Mouse (Mus musculus): ENCODE data around the gene Mybph.
"Not testable (repeated sequence)": the region's sequence is repeated elsewhere in the genome, so short reads cannot be mapped to it uniquely, and the experiment has no call there.

The Mybph gene

DNA sequence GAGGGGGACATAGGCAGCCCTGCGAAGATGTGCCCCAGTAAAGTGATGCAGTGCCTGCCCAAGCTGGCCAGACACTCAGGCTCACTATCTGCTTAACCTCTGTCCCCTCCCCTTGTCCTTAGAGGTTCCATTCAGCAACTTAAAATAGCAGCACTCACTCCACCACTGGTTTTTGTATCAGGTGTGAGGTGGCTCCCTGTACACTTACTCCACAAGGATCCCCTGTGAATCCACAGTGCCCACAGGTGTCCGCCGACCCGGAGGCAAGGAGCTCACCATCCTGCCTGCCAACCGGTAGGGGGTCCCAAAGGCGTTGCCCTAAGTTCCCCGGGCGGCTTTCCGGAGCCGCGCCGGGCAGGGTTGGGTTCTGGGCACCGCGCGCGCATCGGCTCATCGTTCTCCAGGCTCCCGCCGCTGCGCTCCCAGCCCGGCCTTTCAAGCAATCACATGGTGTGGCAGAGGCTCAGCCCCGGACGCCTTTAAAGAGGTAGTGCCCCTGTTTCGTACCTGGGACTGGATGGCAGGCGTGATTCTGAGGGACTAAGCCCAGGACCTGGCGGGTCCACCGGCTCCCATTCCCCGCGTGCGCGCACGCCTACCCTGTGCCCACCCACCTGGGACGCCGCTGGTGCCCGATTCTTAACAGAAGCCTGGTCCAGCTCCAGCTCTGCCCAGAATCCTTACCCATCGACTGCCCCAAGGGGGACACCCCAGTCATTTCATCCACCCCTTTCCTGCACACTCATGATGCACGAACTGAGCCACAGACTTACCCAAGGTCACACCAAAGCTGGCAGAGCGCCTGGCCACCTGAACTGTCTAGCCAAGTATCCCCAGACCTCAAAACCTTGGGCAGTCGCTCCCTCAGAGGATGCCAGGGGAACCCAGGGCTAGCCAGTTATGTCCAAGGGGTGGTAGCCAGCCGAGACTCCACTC is 41.5 kb downstream of the Mybph start:
- DNase-seq, result no peak

DNA sequence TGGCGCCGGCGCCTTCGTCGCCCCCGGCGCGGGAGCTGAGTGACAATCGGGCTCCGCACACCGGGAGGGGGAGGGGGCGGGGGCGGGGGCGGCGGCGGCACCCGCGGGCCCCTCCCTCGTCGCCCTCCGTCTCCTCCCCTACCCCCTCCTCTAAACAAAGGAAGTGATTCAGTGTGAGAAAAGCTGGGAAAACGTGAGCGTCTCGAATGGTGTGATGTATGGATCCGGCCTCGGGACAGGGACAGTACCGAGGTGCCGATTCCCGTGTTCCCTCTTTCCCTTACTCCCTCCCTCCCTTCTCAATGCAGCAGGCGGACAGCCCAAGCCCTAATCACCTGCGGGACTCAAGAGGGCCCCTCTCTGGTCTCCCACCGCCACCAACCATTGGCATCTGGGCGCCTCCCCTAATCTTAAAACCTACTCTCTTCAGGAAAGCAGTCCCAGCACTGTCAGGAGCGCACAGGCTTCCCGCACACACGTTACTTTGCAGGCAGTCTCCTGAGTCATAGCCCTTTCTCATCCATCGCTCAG is 42.2 kb downstream of the Mybph start, which contains the start of gene Adora1:
Gene Adora1 (minus strand): TSS at position 41 of the 531 bp plus-strand sequence.
- DNase-seq, result no peak

DNA sequence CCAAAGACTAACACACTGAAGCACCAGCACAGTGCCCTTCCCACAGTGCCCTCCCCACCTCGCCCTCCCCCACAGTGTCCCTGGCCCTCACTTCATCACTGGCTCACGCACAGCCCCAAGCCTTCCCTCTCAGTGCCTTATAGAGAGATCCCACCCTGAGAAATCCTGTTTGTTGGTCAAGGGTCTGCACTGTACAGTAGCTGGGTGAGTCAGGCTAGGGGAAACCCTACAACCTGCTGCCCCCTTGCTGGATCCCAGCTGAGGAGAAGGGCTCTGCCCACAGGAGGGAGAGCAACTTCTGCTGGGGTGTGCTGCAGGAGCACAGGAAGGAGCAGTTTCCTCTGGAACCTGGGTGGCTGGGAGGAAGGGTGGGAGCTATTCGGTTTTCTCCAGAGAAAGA is 42.9 kb downstream of the Mybph start:
- no peak for DNase-seq

DNA sequence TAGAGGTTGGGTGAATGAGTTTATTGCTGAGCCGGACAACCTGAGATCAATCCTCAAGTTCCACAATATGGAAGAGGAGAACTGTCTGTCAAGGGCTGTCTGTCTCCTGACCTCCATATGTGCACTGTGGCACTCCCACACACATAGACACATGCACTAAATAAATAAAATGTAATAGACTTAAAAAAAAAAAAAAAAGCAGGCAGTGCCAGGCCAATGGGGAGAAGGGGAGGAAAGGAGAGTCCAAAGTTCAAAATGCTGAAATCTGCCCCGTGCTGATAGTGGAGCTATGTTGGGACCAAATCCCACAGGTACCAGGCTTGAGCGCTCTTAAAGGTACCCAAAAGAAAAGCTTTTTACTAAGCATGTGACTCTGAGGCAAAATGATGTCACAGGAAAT is 44.2 kb downstream of the Mybph start:
- no peak for DNase-seq

DNA sequence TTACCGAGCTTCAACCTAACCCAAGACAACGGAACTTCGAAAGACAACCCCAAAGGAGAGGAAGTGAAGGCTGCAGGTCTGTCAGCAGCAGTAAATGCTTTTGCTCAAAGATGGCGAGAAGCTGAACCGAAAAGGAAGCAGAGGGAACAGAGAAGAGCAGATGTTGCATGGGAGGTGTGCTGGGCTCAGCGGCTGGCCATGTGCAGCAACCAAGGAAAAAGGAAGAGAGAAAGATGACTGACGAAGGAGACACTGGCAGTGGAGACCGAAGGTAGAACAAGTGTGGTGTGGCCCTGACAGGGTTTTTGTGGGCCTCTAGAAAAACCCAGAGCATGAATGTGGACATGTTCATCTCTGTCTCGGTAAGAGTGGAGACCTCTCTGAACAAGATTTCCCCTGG is 47.5 kb downstream of the Mybph start:
- no peak for DNase-seq

DNA sequence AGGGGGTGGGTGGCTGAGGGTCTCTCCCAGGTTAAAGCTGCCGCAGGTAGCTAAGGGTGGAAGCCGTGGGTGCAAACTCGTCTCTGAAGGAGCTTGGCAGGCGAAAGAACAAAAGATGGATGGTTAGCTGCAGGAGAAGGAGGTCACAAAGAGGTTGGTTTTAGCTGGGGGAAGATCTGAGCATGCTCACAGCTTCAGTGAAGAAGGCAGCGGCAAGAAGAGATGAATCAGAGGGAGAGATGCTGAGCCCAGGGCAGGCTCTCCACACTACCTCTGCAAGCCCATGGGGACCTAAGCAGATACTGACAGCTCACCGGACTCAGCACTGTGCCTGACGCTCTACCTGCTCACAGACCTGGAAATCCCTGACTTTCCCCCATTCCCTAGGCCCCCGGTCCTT is 48.0 kb downstream of the Mybph start:
- no peak for DNase-seq

DNA sequence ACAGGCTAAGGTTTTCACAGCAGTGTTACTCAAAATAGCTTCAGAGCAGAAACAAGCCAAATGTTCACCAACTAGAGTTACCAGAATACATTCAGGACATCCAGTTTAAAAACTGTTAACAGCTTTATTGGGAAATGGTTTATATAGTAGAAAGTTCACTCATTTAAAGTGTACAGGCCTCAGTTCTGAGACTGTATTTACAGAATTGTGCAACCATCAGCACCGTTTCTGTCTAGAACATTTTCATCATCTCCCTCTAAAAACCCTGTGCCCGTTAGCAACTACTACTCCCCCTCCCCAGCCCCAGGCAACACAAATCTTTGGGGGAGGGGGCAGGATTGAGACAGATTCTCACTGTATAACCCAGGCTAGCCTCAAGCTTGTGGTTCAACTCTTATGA is 49.0 kb downstream of the Mybph start:
- DNase-seq, result no peak

DNA sequence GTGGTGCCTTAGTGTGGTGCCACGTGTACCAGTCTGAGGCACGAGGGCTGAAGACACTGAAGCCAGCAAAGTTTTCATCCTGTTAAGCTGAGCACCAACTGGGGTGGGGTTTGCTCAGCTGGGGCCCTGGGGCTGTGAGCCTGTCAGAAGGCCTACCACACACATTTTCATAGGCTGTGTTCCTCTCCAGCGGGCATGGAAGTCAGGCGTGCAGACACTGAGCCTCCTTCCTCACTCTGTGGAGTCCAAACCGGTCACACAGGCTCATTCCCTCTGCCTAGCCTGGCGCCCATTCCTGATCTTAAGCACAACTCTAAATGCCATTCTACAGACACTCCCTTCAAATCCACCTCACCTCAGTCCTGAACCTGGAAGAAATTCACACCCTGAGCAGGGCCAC is 50.3 kb downstream of the Mybph start:
- DNase-seq, result no peak

DNA sequence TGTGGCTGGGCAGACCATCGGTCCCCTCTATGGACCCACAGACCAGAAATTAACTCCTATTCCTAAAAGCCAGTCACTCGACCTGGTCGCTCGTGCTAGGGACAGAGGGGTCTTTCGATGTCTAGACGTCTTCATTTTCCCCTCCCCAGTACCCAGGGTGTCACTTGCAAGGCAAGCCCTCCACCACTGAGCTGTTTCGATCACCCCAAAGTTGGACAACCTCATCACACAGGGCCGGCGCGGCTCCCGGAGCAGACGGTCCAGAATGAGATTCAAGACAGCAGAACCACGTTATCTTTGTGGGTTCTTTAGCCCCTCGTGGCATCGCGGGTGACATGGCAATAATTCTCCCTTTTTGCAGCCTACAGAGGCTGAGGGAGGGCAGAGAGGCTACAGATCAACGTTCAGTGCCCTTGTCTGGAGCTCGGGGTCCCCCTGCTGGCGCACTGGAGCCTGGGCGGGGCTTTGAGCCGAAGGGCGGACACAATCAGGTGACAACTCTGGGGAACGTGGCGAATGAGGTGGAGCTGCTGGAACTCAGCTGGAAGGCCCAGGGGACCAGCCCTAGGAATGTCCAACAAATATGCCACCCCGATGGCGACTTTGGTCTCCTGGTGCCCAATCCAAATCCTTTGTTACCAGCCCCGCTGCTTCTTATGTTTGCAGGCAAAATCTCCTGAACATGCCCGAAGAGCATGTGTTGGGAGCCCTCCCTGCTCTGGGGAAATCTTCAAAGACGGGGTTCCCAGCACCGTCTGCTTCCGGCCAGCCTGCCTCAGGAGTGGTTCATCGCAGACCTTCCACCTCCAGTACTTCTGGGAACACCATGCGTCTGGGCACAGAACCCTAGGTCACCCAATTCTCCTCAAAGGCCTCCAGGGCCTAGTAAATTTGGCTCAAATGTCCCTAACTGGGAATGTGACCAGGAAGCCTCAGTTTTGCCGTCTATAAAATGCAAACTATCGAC is 51.0 kb downstream of the Mybph start:
- DNase-seq, result peak; percentile 84

DNA sequence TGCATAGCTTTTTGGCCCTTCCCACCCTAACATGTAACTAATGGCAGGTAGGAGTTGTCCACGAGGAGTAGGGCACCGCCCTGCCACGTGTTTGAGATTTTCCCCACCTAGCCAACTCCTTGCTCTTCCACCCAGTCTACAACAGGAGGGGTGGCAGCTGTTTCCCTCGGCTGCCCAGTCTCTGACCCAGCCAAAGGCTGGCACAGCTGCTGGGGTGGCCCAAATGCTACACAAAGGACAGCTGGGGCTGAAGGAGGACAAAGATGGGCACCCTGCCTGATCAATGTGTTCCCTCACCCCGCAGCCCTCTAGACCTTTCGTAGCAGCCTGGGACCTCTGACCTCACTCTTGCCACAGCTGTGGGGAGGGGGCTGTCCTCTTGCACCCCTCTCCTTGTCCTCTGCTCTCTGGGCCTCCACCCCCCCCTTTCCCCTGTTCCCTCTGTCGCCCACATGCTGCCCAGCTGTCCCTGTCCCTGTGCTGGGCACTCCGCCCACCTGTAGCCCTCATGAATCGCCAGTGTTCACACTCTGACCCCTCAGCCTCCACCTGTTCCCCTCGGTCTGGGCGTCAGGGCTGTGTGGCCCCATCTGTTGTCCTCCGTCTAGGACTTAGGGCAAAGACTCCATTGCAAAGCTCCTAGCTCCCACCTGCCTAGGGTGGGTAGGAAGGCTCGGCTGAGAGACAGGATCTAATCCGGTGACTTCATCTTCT is 51.9 kb downstream of the Mybph start:
- no peak for DNase-seq

DNA sequence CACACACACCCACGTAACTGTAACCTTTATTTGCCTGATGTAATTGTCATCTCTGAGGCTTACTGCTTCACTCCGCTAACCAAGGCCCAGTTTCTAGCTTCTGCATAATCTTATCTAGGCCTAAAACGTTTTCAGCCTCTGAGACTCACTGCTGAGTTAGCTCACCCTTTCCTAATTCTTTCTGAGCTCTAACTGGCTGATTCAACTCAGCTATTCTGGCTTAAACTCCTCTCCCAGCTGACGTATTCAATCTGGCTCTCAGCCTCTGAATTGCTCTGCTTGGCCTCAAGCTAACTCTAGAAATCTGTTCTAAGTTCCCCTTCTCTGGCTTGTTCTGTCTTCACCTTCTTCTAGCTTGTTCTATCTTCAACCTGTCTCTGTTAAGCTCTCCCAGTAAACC is 53.3 kb downstream of the Mybph start:
- DNase-seq, result no peak

DNA sequence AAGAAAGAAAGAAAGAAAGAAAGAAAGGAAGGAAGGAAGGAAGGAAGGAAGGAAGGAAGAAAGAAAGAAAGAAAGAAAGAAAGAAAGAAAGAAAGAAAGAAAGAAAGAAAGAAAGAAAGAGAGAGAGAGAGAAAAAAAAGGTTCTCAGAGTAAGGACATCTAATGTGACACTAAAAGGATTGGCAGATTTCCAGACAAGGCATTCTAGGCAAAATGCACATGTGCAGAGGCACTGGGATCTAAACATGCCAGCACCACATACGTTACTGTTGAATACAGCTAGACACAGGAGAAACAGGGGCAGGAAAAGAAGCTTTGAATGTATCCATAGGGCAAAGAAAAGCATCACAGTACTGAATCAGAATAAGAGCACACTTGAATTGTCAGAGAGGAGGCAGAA is 56.4 kb downstream of the Mybph start:
- DNase-seq, result not testable (repeated sequence)

All from thymus, postnatal 14 days (tissue).